Mouse (Mus musculus) ovary, postnatal 14 days (tissue): ENCODE data around the gene Efna3.

ENCODE experiments used
- DNase-seq: peaks from one replicate; pipeline ENCODE4 v3.0.0; 2022; ENCODE audit warnings: low spot score

Efna3 gene

GRCm38 (mm10) chr3:89315930-89316831 is 6.6 kb downstream of the Efna3 start:
- no peak for DNase-seq

GRCm38 (mm10) chr3:89315195-89315929 is 7.4 kb downstream of the Efna3 start:
- DNase-seq, result peak; percentile 83

DNA sequence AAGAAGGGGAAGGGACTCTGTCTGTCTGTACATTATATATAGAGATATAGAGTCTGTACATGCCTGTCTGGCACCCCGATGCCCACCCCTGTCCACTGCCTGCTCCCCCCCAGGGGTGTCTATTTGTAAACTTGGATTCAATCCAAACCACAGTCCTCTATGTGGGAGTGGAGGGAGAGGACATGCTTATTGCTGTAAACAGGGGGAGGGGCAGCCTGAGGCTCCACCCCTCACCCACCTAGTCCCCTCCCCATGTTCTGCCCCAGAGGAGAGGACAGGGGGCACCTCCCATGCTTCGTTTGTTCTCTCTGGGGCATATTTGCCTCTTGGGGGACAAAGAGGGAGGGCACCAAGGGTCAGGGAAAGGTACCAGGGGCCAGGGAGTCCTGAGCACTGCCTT is 8.0 kb downstream of the Efna3 start:
- DNase-seq, result no peak

GRCm38 (mm10) chr3:89314340-89314739 is 8.4 kb downstream of the Efna3 start:
- DNase-seq, result no peak

DNA sequence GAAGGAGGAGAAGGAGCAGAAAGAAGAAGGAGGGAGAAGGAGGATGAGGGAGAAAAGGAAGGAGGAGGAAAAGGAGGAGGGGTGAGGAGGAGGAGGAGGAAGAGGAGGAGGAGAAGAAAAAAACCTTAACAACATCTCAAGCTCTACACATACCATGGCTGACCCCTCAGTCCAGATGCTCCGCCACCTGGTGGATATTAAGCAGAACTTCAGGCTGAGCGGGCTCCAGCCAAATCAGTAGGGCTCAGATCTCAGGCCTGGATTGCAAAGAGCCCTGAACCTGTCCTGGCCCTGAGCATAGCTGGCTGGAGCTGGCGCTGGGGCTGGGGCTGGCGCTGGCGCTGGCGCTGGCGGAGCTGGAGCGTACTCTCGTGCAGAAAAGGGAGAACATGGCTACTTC is 14.7 kb downstream of the Efna3 start:
- peak; percentile 63 for DNase-seq

GRCm38 (mm10) chr3:89305551-89306325 is 17.0 kb downstream of the Efna3 start:
- DNase-seq, result no peak

- no peak for DNase-seq
These were observed 17.7 kb downstream of the Efna3 start for GRCm38 (mm10) chr3:89305105-89305504.

DNA sequence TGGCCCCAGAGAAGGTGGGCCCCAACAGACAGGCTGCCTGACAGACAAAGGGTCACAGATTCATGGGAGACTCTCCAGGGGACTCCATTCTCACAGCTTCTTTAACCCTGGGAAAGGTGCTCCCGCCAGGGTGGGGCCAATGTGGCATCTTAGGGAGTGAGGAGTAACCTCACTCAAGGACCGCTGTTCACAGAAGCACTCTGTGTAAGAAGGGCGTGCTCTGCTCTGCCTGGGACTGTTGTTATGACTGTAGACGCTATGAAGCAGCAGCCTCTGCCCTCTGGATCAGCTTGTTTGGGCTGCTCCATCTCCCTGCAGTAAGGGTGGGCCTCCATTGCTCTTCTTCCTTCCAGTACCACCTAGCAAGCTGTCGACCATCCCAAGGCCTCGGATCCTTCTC is 18.3 kb downstream of the Efna3 start:
- no peak for DNase-seq

DNA sequence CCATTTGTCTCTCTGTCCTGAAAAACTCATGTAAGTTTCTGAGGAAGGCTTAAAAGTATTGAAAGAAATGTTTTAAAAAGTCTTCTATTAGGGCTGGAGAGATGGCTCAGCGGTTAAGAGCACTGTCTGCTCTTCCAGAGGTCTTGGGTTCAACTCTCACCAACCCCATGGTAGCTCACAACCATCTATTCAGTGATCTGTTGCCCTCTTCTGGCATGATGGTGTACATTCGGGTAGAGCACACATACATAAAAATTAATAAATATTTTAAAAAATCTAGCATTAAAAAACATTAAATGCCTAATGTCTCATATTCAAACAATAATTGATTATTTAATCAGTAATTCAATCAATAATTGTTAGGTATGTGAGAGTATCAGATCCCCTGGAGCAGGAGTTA is 22.3 kb downstream of the Efna3 start:
- no peak for DNase-seq

- DNase-seq, result no peak
These were observed 22.7 kb downstream of the Efna3 start for GRCm38 (mm10) chr3:89300071-89300470.

GRCm38 (mm10) chr3:89299499-89299898 is 23.3 kb downstream of the Efna3 start:
- DNase-seq, result no peak

DNA sequence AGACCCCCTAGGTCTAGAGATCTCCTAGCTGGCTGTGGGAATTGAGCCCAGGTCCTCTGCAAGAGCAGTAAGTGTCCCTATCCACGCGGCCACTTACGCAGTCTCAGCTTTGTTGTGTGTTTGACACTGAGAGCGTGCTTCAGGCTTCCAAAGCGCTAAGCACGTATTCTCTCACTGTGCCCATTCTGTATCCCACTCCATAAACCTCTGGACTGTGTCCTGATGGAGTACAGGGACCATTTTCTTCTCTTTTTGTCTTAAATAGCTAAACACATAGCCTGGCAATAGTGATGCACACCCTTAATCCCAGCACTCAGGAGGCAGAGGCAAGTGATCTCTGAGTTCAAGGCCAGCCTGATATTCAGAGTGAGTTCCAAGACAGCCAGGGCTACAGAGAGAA is 23.9 kb downstream of the Efna3 start:
- DNase-seq, result no peak

DNA sequence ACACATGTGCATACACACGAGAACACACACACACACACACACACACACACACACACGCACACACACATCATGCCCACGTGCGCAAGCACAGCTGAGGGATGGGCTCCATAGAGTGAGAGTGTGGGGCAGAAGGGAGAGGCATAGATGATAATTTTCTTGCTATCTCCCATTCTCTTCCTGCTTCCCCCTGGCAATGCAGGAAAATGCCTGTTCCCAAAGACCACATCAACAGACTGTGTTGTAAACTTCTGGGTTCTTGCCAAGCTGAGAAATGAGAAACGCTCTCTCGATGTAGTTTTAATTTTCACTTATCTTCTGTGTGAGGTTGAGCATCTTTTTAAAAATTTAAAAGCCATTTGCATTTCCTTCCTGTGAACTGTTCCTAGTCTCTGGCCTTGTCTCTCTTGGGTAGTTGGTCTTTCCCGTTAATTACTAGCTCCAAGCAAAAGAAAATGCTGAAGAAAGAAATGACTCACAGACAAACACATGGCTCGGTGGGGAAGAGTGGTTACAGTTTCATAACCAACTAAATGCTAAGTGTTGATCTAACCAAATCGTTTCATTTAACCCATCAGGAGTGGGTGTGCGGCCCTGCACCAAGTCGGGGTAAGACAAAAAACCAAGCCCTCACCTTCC is 25.9 kb downstream of the Efna3 start:
- DNase-seq, result no peak

- DNase-seq, result no peak
These were observed 27.0 kb downstream of the Efna3 start for GRCm38 (mm10) chr3:89295685-89296230.

DNA sequence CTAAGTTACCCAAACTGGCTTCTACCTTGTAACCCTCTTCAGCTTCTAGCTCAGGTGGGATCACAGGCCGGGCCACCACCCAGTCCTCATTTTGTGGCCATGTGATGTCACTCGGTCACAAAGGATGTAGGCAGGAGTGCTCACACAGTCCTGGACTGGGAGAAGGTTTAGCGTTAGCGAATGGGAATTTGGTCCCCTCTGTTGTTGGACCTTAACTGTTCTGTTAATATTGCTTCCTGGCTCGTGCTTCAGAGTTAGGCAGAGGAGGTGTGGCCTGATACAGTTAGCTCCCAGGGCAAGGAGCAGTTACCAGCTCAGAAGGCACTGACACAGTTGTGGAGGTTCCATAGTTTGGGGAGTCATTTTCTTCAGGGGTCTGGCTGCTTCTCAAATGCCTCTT is 28.6 kb downstream of the Efna3 start:
- DNase-seq, result no peak

DNA sequence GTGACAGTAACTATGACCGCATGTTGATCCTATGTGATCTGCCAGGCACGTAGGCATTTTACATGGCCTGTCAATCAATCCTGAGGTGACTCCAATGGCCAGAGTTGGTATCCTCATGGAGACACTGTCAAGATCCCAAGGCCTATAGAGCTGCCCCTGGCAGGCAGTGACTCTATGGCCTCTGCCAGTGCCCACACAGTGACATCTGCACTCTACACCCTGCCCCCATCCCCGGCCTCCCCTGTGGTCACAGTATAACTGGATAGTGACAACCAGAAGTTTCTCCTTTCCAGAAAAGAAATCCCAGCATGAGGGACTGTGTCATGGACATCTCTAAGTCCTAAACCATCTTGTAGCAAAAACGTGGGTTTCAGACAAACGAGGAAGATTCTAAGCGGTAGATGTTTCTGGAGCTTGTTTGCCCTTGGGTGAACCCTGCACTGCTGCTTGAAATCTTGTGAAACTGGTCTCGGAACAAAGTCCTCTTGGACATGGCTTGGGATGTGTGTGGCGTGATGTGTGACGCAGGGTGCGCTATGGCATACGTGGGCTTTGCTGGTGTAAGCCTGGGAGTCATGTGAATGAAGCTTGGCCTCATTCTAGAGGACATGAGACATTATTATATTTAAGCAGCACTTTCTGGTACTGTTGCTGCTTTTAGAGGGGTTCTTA is 29.4 kb downstream of the Efna3 start:
- DNase-seq, result no peak

GRCm38 (mm10) chr3:89292303-89292702 is 30.5 kb downstream of the Efna3 start:
- no peak for DNase-seq

GRCm38 (mm10) chr3:89291874-89292273 is 30.9 kb downstream of the Efna3 start:
- DNase-seq, result no peak

- DNase-seq, result no peak
These were observed 34.2 kb downstream of the Efna3 start for GRCm38 (mm10) chr3:89288503-89288928.

DNA sequence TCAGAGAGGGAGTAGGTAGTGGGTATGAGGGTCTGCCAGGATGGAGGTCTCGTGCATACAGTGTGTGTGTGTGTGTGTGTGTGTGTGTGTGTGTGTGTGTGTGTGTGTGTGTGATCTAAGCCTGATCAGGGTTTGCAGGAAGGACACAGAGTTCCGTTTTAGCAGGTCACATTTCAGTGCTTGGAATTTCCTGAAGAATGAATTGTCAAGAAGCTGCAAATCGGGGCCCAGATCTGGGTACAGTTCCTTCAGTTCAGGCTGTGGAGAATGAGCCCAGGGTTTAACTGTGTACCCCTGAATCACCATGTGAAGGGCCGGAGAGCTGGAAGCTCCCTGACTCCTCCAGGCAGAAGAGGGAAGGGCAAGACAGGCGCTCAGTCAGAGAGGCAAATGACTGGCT is 35.5 kb downstream of the Efna3 start:
- DNase-seq, result no peak

DNA sequence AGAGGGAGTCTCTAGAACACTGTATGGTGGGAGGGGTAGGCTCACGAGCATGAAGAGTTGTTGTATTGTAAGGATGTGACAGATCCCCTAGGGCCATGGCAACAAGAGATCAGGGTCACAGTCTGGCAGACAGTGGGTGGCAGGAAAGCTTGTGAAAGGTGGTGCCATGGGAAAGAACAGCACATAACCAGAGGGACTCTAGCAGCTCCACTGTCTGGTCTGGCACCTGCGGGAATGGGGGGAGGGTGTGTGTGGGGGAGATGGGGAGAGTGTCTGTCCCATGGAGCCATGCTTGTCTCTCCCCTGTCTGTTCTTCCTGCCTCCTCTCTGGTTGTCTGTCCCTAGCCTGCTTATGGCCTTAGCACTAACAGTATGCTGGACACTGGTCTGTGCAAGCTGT is 37.2 kb downstream of the Efna3 start:
- DNase-seq, result no peak
